Mouse (Mus musculus) WW6 (cell line): ENCODE data around the gene Omg.

Experiments used
- DNase-seq: peaks from one replicate; pipeline ENCODE4 v3.0.0-alpha.2; 2013; ENCODE audit warnings: low read depth, low spot score

Gene Omg

DNA sequence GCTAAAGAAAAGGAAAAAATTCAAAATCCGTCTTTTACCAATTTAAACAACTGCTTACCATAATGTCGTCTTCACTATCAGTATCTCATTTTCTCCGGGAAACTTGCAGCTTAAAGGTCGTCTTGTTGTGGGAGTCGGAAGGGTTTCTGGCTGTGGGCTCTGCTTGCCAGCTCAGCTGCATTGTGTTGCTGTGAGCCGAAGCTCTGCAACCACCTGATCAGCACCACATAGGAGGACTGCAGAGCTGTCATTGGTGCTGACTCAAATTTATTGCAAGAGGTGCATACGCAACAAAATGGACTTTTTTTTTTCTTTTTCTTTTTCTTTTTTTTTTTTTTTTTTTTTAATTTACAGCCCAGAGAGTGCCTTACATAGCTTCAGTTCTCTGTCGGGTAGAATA is at the start of gene Omg:
Gene Omg, minus strand, starts transcription at position 240 of the 400 bp plus-strand sequence.
- DNase-seq: no peak

DNA sequence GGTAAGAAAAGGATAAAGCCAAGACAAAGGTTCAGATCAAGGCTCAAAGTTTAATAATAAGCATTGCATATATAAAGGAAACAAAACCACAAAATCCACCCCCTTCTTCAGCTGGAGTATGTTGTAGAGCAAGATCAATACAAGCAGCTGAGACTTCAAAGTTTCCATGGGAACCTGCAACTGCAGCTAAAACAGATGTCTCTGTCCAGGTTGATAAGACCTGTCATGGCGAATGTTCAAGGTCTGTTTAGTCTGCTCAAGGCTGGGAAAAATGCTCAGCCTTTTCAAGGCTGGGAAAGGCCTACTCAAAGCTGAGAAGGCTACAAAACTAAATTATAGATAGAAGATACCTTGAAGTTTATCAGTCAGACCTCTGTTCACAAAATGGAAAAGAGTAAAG is 48.7 kb upstream of the Omg start:
- no peak for DNase-seq

- DNase-seq: no peak
Measured at GRCm38 (mm10) chr11:79536293-79536692, 32.4 kb upstream of the Omg start.

DNA sequence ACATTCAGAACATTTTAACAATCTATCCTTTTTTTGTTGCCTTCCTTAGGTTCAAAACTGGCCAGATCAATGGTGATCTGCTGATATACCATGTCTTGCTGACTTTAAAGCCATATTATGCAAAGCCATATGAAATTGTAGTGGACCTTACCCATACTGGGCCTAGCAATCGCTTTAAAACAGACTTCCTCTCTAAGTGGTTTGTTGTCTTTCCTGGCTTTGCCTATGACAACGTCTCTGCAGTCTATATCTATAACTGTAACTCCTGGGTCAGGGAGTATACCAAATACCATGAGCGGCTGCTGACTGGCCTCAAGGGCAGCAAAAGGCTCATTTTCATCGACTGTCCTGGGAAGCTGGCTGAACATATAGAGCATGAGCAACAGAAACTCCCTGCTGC is 31.7 kb upstream of the Omg start:
- no peak for DNase-seq

DNA sequence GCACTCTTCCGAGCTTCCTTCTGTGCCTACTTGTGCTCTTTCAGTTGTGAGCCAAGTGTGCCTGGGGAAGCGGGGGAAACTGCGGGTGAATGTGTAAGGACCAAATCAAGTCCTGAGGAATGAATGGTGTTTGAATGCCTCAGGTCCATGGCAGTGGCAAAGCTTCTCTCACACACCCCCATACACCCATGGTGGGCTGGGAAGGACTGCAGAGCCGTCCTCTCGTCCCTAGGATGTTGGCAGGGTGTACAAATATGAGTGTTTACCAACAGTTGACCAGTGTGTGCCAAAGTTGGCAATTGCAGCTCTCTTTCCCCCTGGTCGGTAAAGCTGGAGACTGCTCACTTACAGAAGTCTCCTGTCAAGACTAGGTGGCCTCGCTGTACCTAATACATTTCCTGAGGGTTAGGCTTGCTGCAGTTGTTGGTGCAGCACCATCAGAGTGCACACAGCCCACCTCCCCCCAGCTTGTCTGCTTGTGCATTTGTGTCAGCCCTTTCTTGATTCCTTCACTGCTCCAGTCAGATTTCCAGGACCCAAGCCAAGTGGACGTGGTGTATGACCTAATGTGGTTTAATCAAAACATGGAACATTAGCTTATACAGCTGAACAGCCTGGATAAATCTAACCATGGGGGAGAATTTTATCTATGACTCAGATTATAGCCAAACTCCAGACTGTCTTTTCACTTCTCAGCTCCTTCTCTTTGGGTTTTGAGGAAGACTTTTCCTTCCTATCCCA is 30.2 kb upstream of the Omg start:
- no peak for DNase-seq

- no peak for DNase-seq
Measured at GRCm38 (mm10) chr11:79533311-79533710, 29.4 kb upstream of the Omg start.

- DNase-seq: no peak
Measured at GRCm38 (mm10) chr11:79531485-79531884, 27.6 kb upstream of the Omg start.

- no peak for DNase-seq
Measured at GRCm38 (mm10) chr11:79530774-79531173, 26.9 kb upstream of the Omg start.

GRCm38 (mm10) chr11:79530333-79530761 is 26.5 kb upstream of the Omg start, which contains the start of the genes Evi2 and Evi2a:
TSS of gene Evi2 (minus strand) at chr11:79530589.
TSS of gene Evi2a (minus strand) at chr11:79530609.
- DNase-seq: no peak

DNA sequence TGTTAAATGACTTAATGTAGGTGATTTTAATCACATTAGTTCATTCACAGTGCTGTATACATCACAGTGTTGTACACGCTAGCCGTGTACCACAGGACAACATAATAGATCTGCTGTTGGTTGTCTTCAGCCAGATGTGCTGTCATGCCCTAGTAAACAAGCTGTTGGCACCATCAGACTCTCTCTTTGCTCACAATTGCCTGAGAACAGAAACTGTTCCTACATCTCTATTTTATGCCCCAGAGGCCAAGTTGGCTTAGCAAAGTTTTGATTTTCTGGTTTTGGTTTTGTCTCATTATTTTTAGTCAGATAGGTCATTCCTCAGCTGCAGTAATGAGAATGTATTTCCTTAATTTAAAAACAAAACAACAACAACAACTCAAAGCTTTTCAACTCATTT is 25.9 kb upstream of the Omg start:
- no peak for DNase-seq

GRCm38 (mm10) chr11:79529226-79529625 is 25.3 kb upstream of the Omg start:
- no peak for DNase-seq

- no peak for DNase-seq
Measured at GRCm38 (mm10) chr11:79528601-79529000, 24.7 kb upstream of the Omg start.

GRCm38 (mm10) chr11:79527739-79528384 is 24.0 kb upstream of the Omg start:
- DNase-seq: no peak

- DNase-seq: no peak
Measured at GRCm38 (mm10) chr11:79527015-79527738, 23.3 kb upstream of the Omg start.

GRCm38 (mm10) chr11:79526549-79526948 is 22.7 kb upstream of the Omg start:
- DNase-seq: no peak

- DNase-seq: no peak
Measured at GRCm38 (mm10) chr11:79524310-79524575, 20.4 kb upstream of the Omg start.

- DNase-seq: no peak
Measured at GRCm38 (mm10) chr11:79523560-79524309, 19.9 kb upstream of the Omg start, which contains the start of gene Evi2b. TSS of gene Evi2b (minus strand) at chr11:79523762.

GRCm38 (mm10) chr11:79522944-79523343 is 19.1 kb upstream of the Omg start:
- no peak for DNase-seq

GRCm38 (mm10) chr11:79521930-79522329 is 18.0 kb upstream of the Omg start:
- no peak for DNase-seq

GRCm38 (mm10) chr11:79520772-79521171 is 16.9 kb upstream of the Omg start:
- DNase-seq: no peak

DNA sequence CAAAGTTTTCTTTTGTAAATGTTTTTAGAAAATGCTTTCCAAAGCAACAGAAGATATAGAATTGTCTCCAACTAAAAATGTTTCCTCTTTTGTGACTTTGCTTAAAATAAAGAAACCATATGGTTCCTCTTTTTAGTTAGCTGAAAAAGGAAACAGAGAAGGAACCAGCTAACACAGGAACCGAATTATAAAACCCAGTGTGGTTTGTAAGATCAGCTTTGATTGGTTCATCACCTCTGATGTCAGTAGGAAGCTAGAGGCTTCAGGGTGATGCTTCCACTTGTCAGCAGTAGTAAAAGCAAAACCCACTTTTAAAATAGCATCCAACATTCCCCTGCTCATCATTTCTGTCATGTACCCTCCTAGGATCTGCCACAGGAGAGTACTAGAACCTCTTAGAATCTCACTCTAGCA is 16.0 kb upstream of the Omg start:
- no peak for DNase-seq

DNA sequence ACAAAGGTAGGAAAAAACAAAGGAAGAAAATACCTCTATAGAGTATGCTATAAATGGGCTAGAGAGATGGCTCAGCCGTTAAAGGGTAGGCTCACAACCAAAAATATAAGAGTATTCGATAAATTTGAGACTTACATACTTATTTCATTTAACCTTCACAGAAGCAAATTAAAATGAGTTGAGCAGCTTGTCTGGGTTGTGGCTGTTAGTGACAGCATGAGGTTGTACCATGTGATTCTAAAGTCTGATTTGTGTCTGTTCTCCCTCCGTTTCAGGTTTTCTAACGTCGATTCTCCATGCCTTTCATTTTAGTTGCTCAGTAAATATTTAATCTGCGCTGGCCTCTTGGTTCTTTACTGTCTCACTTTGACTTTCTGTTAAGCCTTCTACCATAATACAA is 15.4 kb upstream of the Omg start:
- no peak for DNase-seq
